Mouse (Mus musculus): ENCODE measurements around the gene Olfr798. TPM values are rescaled to one million over a fixed set of nuclear protein-coding genes. Genes with fewer than 3 reads are reported as not detected.

Gene Olfr798
- not detected in 2 replicates for polyA plus RNA-seq (2016; fragmentation: Nextera tagmentation; extraction: Ambion mirVana)

DNA sequence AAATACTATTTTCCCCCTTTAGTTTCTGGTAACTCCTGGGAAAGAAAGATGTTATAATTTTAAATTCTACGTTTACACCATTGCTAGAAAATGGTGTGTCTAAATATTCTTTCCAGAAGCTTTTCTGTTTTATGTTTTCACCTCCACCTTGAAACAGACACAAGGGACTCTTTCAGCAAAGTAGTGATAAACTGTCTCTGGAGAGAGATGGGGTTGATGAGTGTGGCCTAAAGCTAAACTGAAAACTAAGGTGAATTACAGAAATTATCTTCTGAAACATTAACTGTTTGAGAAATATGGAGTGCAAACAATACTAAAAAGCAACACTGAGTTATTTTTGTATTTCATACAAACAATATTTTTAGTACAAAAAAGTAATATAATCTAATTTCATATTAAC is at the start of gene Olfr798:
Gene Olfr798 (minus strand): TSS at position 101 of the 400 bp plus-strand sequence.
- Histone ChIP-seq H3K9me3 (replicated peaks) (no peaks in the 10 kb centered on the region), H3K27ac (no peak within 1 kb of the TSS), H3K4me3 (no peak within 1 kb of the TSS), H3K4me1 (no peaks in the 10 kb centered on the region), H3K36me3 (no peaks in the 10 kb centered on the region), H3K27me3 (ENCODE audit: low read depth, poor library complexity, severe bottlenecking) (no peaks in the 10 kb centered on the region)
- DNase-seq (ENCODE audit: low spot score) = no peak
- WGBS = 82% methylated on average over 1 of the region's 1 CpGs

DNA sequence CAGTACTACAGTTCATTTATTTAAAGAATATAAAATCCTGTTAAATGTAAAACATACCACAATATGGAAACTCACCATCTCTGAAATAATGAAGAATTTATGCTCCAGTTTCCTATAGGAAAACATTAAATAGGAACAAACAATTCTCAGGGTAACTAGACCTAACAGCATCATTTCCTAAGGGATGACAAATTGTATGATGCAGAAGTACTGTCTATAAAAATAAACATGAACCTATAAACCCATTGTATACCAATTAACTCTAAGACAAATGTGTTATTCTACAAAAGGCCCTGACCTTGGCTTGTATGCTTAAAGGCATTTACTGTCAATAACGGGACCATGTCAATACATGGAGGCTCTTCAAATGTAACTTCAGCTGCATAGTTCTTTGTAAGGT is 46.0 kb upstream of the Olfr798 start, which contains the start of gene Olfr801:
Gene Olfr801 (minus strand): TSS at position 101 of the 400 bp plus-strand sequence.
- H3K9me3 ChIP-seq (replicated peaks) = no peaks in the 10 kb centered on the region
- no peaks in the 10 kb centered on the region for H3K36me3 ChIP-seq
- 93% methylated on average over 1 of the region's 1 CpGs for WGBS
- no peaks in the 10 kb centered on the region for H3K27me3 ChIP-seq (ENCODE audit: low read depth, poor library complexity, severe bottlenecking)
- H3K4me3 ChIP-seq = no peak within 1 kb of the TSS
- no peak for DNase-seq (ENCODE audit: low spot score)
- no peak within 1 kb of the TSS for H3K27ac ChIP-seq
- no peaks in the 10 kb centered on the region for H3K4me1 ChIP-seq

DNA sequence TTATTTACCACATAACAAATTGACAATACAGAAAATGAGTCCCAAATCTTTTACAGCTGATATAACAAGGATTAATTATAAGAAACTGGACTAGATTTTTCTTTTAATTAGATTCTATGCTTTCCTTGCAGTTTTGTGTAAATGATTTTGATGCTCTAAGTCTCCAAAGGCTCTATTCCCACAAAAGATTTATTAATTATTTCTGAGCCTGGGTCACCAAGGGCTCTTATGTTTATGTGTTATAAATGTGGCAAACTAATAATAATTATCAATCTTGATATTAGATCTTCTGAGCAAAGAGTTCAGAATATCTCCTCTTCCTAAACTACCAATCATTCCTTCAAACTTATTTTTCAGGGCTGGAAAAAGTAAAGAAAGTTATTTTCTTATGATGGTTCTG is 29.7 kb upstream of the Olfr798 start, which contains the start of gene Olfr800:
Gene Olfr800 (plus strand): TSS at position 301 of the 400 bp plus-strand sequence.
- H3K4me1 ChIP-seq = no peaks in the 10 kb centered on the region
- DNase-seq (ENCODE audit: low spot score) = no peak

DNA sequence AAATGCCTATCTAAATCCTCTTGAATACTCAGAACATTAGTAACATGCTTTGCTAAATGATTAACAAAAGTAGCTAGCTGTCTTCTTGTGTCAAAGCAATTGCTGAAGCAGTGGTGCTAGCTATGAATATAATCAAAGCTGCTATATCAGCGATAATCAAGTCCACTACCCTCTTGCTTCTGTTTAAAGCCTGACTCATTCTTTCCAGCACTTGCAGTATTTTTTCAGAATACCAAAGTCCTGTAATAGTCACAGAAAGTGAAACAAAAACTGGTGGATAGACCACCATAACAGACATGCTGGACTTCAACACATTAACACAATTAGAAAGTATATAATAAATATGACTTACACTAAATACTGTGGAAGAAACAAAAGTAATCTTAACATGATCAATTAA is 24.0 kb upstream of the Olfr798 start:
- Histone ChIP-seq H3K9me3 (replicated peaks) (no peaks in the 10 kb centered on the region), H3K36me3 (no peaks in the 10 kb centered on the region), H3K4me3 (no peak overlapping the region), H3K27me3 (ENCODE audit: low read depth, poor library complexity, severe bottlenecking) (no peaks in the 10 kb centered on the region), H3K27ac (no peak overlapping the region), H3K4me1 (no peaks in the 10 kb centered on the region)
- WGBS = 91% methylated on average over 1 of the region's 1 CpGs
- no peak for DNase-seq (ENCODE audit: low spot score)

More for the DNA sequence above, 29.7 kb upstream of the Olfr798 start, which contains the start of gene Olfr800:
- no peaks in the 10 kb centered on the region for H3K27me3 ChIP-seq (ENCODE audit: low read depth, poor library complexity, severe bottlenecking)
- H3K27ac ChIP-seq = no peak within 1 kb of the TSS
- H3K9me3 ChIP-seq (replicated peaks) = no peaks in the 10 kb centered on the region
- no peak within 1 kb of the TSS for H3K4me3 ChIP-seq
- H3K36me3 ChIP-seq = no peaks in the 10 kb centered on the region

DNA sequence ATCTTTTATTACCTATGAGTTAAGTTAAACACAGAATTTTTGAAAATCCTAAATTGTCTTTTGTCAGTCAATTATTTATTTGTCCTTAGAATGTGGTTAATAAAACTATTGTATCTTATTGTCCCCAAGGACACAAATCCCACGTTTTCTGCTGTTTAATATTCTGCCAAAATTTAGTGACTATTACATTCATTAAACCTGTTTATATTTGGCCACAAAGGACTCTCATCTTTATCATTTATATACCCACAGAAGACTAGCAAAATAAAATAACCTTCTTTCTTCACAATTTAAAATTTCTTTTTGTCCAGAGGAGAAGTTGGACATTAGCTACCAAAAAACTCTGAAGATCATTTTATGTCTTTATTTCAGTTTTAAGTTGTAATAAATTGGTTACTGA is 9.4 kb upstream of the Olfr798 start, which contains the start of gene Olfr799:
Gene Olfr799 (plus strand): TSS at position 301 of the 400 bp plus-strand sequence.
- 45% methylated on average over 1 of the region's 1 CpGs for WGBS
- Histone ChIP-seq H3K4me1 (no peaks in the 10 kb centered on the region), H3K27ac (no peak within 1 kb of the TSS), H3K4me3 (no peak within 1 kb of the TSS), H3K36me3 (no peaks in the 10 kb centered on the region), H3K9me3 (replicated peaks) (no peaks in the 10 kb centered on the region), H3K27me3 (ENCODE audit: low read depth, poor library complexity, severe bottlenecking) (no peaks in the 10 kb centered on the region)
- no peak for DNase-seq (ENCODE audit: low spot score)

DNA sequence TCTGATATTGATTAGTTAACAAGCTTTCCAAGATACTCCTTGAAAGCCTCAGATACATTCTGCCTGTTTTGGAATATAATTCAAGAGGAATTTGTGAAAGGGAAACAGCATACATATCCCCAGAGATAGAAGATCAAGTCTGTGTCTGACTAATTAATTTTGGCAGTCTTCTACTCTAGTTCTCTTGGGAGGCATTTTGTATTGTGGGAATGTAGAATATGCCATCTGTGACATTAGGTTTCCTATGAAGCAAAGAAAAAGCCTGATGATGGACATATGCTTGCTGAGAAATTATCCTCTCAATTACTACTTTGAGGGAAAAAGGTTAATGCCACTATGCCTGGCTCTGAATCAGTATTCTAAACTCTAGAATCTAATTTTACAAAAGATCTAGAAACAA is 4.5 kb downstream of the Olfr798 start:
- Histone ChIP-seq H3K36me3 (no peaks in the 10 kb centered on the region), H3K9me3 (replicated peaks) (no peaks in the 10 kb centered on the region), H3K27ac (no peak overlapping the region), H3K4me3 (no peak overlapping the region), H3K27me3 (ENCODE audit: low read depth, poor library complexity, severe bottlenecking) (no peaks in the 10 kb centered on the region), H3K4me1 (no peaks in the 10 kb centered on the region)
- no peak for DNase-seq (ENCODE audit: low spot score)

DNA sequence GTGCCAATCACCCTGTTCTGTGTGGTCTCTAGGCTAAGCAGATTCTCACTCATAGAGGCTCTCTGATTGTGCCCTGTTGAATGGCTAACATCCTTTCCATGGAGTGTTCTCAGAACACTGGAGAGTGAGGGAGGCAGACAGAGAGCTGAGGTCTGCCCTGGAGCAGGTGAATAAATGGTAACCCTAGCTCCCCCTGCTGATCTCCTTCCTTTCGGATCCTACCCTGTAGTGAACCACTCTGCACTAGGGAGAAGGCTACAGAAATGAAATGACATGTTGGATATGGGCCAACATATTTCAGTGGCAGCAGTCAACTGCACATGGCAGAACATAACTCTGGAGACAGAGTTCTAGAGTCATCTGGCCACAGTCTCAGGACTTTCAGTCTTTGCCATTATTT is 6.0 kb downstream of the Olfr798 start:
- WGBS = 20% methylated on average over 1 of the region's 1 CpGs
- Histone ChIP-seq H3K4me3 (no peak overlapping the region), H3K27ac (no peak overlapping the region), H3K9me3 (replicated peaks) (no peaks in the 10 kb centered on the region), H3K4me1 (no peaks in the 10 kb centered on the region), H3K27me3 (ENCODE audit: low read depth, poor library complexity, severe bottlenecking) (no peaks in the 10 kb centered on the region), H3K36me3 (no peaks in the 10 kb centered on the region)
- no peak for DNase-seq (ENCODE audit: low spot score)

DNA sequence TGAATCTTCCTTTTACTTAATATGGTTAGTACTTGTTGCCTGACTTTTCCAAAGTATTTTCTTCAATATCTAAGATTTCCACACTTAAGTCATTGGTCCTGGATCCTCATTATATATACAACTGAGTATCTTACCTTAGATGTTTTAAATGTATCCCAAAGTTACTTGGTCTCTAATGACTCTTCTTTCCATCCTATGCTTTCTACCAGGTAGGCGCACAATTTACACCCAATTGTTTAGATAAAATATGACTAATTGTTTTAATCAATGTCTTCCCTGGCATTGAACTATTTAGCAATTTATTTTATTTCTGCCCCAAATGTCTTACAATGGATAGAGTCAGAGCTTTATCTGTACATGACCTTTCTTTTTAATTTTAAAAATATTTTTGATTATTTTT is 15.3 kb downstream of the Olfr798 start, which contains the start of gene Olfr796:
Gene Olfr796 (minus strand): TSS at position 101 of the 400 bp plus-strand sequence.
- H3K4me1 ChIP-seq = no peaks in the 10 kb centered on the region
- no peaks in the 10 kb centered on the region for H3K36me3 ChIP-seq
- H3K4me3 ChIP-seq = no peak within 1 kb of the TSS
- WGBS = 94% methylated on average over 1 of the region's 1 CpGs
- H3K27ac ChIP-seq = no peak within 1 kb of the TSS
- no peaks in the 10 kb centered on the region for H3K9me3 ChIP-seq (replicated peaks)
- DNase-seq (ENCODE audit: low spot score) = no peak
- no peaks in the 10 kb centered on the region for H3K27me3 ChIP-seq (ENCODE audit: low read depth, poor library complexity, severe bottlenecking)

DNA sequence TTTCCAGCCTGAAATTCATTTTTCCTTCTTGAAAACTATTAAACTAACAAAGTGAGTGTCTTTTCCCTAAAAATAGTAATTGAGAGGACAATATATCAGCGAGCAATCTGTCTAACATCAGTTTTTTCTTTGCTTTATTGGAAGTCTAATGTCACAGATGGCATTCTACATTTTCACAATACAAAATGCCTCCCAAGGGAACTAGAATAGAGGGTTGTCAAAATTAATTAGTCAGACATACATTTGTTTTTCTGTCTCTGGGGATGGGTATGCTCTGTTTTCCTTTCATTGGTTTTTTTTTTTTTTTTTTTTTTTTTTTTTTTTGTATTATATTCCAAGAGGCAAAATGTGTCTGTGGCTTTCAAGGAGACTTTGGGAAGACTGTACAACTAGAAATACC is 50.7 kb downstream of the Olfr798 start:
- Histone ChIP-seq H3K9me3 (replicated peaks) (no peaks in the 10 kb centered on the region), H3K4me1 (no peaks in the 10 kb centered on the region), H3K27me3 (ENCODE audit: low read depth, poor library complexity, severe bottlenecking) (no peaks in the 10 kb centered on the region), H3K4me3 (no peak overlapping the region), H3K27ac (no peak overlapping the region), H3K36me3 (no peaks in the 10 kb centered on the region)
- no peak for DNase-seq (ENCODE audit: low spot score)
- 88% methylated on average over 1 of the region's 1 CpGs for WGBS

Small RNA genes lying within 50 kb of the gene (microRNA-seq; reads per million reads assigned to microRNA genes)
- gene Gm23252 = not detected

Other genes with a start within 250 kb of the Olfr798 start
- gene Olfr784, start 243.9 kb downstream of the Olfr798 start, polyA plus RNA-seq (2016; fragmentation: Nextera tagmentation; extraction: Ambion mirVana) = 0.08 and 0.13 TPM in 2 replicates
- not detected in 2 replicates for gene Olfr785, start 222.5 kb downstream of the Olfr798 start, polyA plus RNA-seq (2016; fragmentation: Nextera tagmentation; extraction: Ambion mirVana)
- not detected in 2 replicates for gene Olfr786, start 200.6 kb downstream of the Olfr798 start, polyA plus RNA-seq (2016; fragmentation: Nextera tagmentation; extraction: Ambion mirVana)
- gene Olfr787, start 166.1 kb downstream of the Olfr798 start, polyA plus RNA-seq (2016; fragmentation: Nextera tagmentation; extraction: Ambion mirVana) = not detected in 2 replicates
- not detected in 2 replicates for gene Olfr788, start 156.9 kb downstream of the Olfr798 start, polyA plus RNA-seq (2016; fragmentation: Nextera tagmentation; extraction: Ambion mirVana)
- not detected in 2 replicates for gene Olfr789, start 143.2 kb downstream of the Olfr798 start, polyA plus RNA-seq (2016; fragmentation: Nextera tagmentation; extraction: Ambion mirVana)
- not detected in 2 replicates for gene Olfr790, start 129.4 kb downstream of the Olfr798 start, polyA plus RNA-seq (2016; fragmentation: Nextera tagmentation; extraction: Ambion mirVana)
- gene Olfr791, start 106.1 kb downstream of the Olfr798 start, polyA plus RNA-seq (2016; fragmentation: Nextera tagmentation; extraction: Ambion mirVana) = not detected in 2 replicates
- not detected in 2 replicates for gene Olfr792, start 88.8 kb downstream of the Olfr798 start, polyA plus RNA-seq (2016; fragmentation: Nextera tagmentation; extraction: Ambion mirVana)
- gene Olfr794, start 60.3 kb downstream of the Olfr798 start, polyA plus RNA-seq (2016; fragmentation: Nextera tagmentation; extraction: Ambion mirVana) = not detected in 2 replicates
- not detected in 2 replicates for gene Olfr796, start 15.4 kb downstream of the Olfr798 start, polyA plus RNA-seq (2016; fragmentation: Nextera tagmentation; extraction: Ambion mirVana)
- gene Olfr799, start 9.6 kb upstream of the Olfr798 start, polyA plus RNA-seq (2016; fragmentation: Nextera tagmentation; extraction: Ambion mirVana) = not detected in 2 replicates
- not detected in 2 replicates for gene Olfr800, start 29.8 kb upstream of the Olfr798 start, polyA plus RNA-seq (2016; fragmentation: Nextera tagmentation; extraction: Ambion mirVana)
- not detected in 2 replicates for gene Olfr801, start 45.9 kb upstream of the Olfr798 start, polyA plus RNA-seq (2016; fragmentation: Nextera tagmentation; extraction: Ambion mirVana)
- gene Olfr802, start 60.2 kb upstream of the Olfr798 start, polyA plus RNA-seq (2016; fragmentation: Nextera tagmentation; extraction: Ambion mirVana) = 0.03 TPM in 1 of 2 replicates, not detected in the other
- not detected in 2 replicates for gene Olfr803, start 66.4 kb upstream of the Olfr798 start, polyA plus RNA-seq (2016; fragmentation: Nextera tagmentation; extraction: Ambion mirVana)
- gene Olfr804, start 75.3 kb upstream of the Olfr798 start, polyA plus RNA-seq (2016; fragmentation: Nextera tagmentation; extraction: Ambion mirVana) = not detected in 2 replicates
- not detected in 2 replicates for gene Olfr805, start 101.4 kb upstream of the Olfr798 start, polyA plus RNA-seq (2016; fragmentation: Nextera tagmentation; extraction: Ambion mirVana)
- not detected in 2 replicates for gene Olfr806, start 114.0 kb upstream of the Olfr798 start, polyA plus RNA-seq (2016; fragmentation: Nextera tagmentation; extraction: Ambion mirVana)
- not detected in 2 replicates for gene Olfr807, start 129.9 kb upstream of the Olfr798 start, polyA plus RNA-seq (2016; fragmentation: Nextera tagmentation; extraction: Ambion mirVana)
- gene Olfr808, start 137.5 kb upstream of the Olfr798 start, polyA plus RNA-seq (2016; fragmentation: Nextera tagmentation; extraction: Ambion mirVana) = not detected in 2 replicates
- not detected in 2 replicates for gene Olfr809, start 146.7 kb upstream of the Olfr798 start, polyA plus RNA-seq (2016; fragmentation: Nextera tagmentation; extraction: Ambion mirVana)
- gene Olfr810, start 167.0 kb upstream of the Olfr798 start, polyA plus RNA-seq (2016; fragmentation: Nextera tagmentation; extraction: Ambion mirVana) = not detected in 2 replicates
- not detected in 2 replicates for gene Olfr811, start 176.5 kb upstream of the Olfr798 start, polyA plus RNA-seq (2016; fragmentation: Nextera tagmentation; extraction: Ambion mirVana)
- not detected in 2 replicates for gene Olfr812, start 218.2 kb upstream of the Olfr798 start, polyA plus RNA-seq (2016; fragmentation: Nextera tagmentation; extraction: Ambion mirVana)
- gene Olfr813, start 227.4 kb upstream of the Olfr798 start, polyA plus RNA-seq (2016; fragmentation: Nextera tagmentation; extraction: Ambion mirVana) = not detected in 2 replicates